Mouse (Mus musculus): Measurements from ENCODE around the gene Cryzl1. TPM values are rescaled to one million over a fixed set of nuclear protein-coding genes. Genes with fewer than 3 reads are reported as not detected.

Cryzl1 gene
- 89.9 TPM for polyA plus RNA-seq (2017; shearing (Covaris generic))

DNA sequence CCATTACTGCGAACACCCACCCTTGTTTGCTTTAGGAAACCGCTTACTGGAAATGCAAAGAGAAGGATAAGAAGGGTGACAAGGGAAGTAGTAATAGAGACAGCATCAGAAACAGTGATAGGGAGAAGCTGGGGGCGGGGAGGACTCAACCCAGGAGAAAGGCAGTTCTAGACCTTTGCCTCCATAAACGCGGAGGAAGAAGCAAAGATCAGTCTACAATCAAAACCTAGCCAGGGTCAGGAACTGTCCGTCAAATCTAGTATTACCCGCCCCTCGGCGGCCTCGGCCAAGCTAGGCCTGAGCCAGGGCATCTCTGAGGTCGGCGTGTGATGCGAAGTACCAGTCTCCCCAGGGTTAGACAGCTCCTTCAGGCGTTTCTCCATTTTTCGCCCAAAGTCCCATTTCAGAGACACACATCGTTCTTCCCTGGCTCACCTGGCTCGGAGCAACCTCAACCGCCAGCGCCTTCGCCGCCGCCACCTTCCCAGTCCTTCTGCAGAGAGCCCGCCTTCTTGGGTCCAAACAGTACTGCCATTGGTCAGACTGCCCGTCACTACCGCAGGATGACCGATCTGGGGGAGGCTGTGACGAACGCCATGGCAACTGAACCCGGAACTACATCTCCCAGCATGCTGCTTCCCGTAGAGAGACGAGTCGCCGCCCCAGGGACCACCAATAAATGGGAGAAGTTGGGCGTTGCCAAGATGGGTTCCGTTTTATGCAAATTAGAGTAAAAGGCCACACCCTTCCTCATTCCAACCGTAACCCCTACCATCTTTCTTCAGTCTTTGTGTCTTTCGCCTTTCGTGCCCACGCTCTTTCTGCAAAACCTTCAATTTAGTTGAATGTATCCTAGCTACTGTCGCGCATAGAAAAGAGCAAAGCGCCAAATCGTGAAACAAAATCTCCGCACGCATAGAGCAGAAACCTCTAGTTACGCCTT, at the start of gene Cryzl1:
Cryzl1 (minus strand) TSS at position 853 of the 943 bp plus-strand sequence.

DNA sequence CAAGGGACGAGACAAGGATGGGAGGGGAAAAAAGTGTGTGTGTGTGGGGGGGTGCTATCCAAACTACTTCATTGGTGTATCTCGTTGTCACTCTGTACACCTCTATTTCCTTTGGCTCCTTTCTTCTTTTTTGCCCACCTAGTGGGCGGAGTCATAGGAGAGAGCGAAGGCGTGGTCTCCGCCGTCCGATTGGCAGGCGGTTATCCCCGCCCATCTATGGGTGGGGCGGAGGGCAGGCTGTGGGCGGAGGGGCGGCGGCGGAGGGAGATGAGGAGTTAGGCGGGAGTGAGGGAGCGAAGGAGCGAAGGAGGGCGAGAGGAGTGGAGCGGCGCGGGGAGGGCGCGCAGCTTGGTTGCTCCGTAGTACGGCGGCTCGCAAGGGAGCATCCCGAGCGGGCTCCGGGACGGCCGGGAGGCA, 299 bp upstream of the Cryzl1 start, which contains the start of gene Itsn1:
Itsn1 (plus strand) TSS at position 216 of the 417 bp plus-strand sequence.

DNA sequence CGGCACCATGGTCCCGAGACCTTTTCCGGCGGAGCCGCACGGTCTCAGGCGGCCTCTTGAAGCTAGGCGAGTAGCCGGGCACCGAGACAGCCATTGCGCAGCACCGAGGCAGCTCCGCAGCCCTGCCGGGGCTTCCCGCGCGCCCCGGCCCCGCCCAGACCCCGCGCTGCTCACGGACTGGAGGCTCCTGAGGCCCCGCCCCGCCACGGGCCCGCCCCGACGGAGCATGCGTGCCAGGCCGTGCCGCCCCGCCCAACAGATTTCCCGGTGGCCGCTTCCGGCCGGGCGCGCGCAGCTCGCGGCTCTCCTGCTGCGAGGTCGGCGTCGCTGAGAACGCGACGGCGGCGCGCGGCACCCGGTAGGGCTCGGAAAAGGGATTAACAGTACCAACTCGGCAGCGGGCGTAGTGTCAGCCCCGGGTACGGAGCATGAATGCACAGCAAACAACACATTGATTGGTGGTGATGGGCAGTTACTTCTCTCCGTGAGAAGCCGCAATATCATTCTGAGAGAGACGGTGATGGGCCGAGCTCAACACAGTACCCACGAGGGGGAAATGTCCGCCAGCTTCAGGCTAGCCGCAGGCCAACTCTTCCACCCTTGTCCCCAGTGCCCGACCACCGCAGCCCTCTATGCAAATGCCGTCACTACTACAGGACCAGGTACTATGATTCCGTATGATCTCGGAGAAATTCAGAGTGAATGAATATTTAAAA, 40.0 kb downstream of the Cryzl1 start, which contains the start of gene Donson:
Donson (minus strand) TSS at position 152 of the 716 bp plus-strand sequence.

DNA sequence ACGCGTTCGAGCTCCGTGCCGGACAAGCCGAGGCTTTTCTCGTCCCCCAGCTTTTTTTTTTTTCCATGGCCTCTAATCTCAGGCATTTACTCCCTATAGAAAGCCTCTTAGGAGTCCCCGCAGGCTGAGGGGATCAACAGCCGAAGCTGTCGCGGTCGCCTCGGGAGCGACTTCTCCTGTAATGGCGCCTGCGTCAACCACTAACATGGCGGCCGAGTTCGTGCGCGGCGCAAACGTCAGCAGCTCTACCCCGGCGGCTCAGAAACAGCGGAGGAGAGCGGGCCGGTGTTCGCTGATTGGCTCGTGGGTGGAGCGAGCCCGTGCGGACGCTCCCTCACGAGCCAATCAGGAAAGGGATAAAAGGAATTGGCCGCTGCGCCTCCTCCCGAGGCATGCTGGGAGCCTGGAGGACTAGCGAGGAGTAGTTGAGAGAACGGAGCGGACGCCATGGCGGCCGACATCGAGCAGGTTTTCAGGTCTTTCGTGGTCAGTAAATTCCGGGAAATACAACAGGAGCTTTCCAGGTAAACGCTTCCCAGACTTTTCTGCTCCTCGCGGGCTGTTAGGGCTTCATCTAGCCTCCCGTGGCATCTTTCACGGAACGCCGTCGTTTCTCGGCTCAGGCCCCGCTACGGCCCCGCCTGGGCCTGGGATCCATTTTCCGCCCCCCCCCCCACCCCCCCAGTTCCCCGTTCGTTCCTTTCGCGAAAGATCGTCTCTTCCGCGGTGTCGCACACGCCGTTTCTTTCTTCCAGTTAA, 81.1 kb downstream of the Cryzl1 start, which contains the start of gene Son:
Son (plus strand) TSS at position 46 of the 759 bp plus-strand sequence.

DNA sequence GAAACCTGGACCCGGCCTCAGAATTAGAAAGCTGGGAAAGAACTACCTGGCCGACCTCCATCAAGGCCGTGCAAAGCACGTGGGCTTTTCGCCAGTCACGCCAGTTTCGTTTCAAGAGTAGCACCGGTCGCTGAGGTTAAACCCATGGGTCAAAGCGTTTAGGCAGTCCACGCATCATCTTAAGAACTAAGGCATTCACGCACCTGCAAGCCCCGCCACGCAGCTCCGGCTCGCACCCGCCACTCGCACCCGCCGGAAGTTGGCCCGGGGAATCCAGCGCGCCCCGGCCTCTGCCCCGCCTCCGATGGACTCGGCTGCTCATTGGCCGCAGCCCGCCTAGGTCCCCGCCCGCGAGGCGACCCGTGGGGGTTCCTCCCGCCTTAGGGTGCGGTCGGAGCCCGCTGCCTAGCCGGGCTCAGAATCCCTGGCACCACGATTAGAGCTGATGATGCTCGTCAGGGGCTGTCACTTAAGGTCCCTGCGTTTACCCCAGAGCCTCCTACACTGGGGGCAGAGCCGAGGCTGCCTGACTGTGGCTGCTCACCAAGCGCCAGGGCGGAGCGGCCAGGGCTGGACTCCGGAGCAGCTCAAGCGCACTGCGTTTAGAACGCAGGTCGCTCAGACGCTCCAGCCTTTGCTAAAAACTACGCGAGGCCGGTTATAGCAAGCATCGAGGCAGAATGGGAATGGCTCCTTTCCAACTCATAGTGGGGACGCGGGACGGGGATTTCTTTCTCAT, 81.9 kb downstream of the Cryzl1 start, which contains the start of gene Gart:
Gart (minus strand) TSS at position 272 of the 739 bp plus-strand sequence.

Other genes starting within 250 kb of the Cryzl1 start
- 218 TPM for gene Ifnar1, start 243.7 kb downstream of the Cryzl1 start, polyA plus RNA-seq (2017; shearing (Covaris generic))
- gene Ifngr2, start 181.9 kb downstream of the Cryzl1 start, polyA plus RNA-seq (2017; shearing (Covaris generic)): 22.2 TPM
- 37.5 TPM for gene Tmem50b, start 131.2 kb downstream of the Cryzl1 start, polyA plus RNA-seq (2017; shearing (Covaris generic))
- gene Dnajc28, start 109.9 kb downstream of the Cryzl1 start, polyA plus RNA-seq (2017; shearing (Covaris generic)): 2.4 TPM
- gene Gart, start 82.0 kb downstream of the Cryzl1 start, polyA plus RNA-seq (2017; shearing (Covaris generic)): 139 TPM
- gene Son, start 81.5 kb downstream of the Cryzl1 start, polyA plus RNA-seq (2017; shearing (Covaris generic)): 171 TPM
- gene Donson, start 40.2 kb downstream of the Cryzl1 start, polyA plus RNA-seq (2017; shearing (Covaris generic)): 13.1 TPM
- 2.9 TPM for gene Itsn1, start 306 bp upstream of the Cryzl1 start, polyA plus RNA-seq (2017; shearing (Covaris generic))

All from inflammation-experienced regulatory T-cells, adult 16 weeks (primary cell).